Mouse (Mus musculus) erythroid progenitor cell, adult 5-6 weeks (primary cell): Measurements from ENCODE around the gene Mgat4a. TPM values are rescaled to one million over a fixed set of nuclear protein-coding genes. Genes with fewer than 3 reads are reported as not detected.
A peak's percentile ranks its signal among the peaks of the same experiment; 100 is the strongest.

ENCODE experiments used
- ATAC-seq: replicated peaks from 2 replicates; pipeline ENCODE4 v1.8.0; 2016; ENCODE audit warnings: moderate number of reproducible peaks, mild to moderate bottlenecking, moderate TSS enrichment, inconsistent platforms; ENCODE audit not compliant: poor library complexity, low FRiP score, severe bottlenecking
- total RNA-seq, 2 experiments: library from RNA; stranded (forward) in 1 of 2; stranded (reverse) in 1 of 2; fragments of 150-400 nt in 1 of 2; fragments of 186-747, 209-891 nt in 1 of 2; gene quantifications; 2 replicates each; pipeline versions ENCODE4 v1.2.3 to v1.2.4; 2015 to 2017; ENCODE audit warnings: low replicate concordance in 2 of 2

Gene Mgat4a
- total RNA-seq, 2 experiments from 2014 or later, result 0.91 to 3.4 TPM

DNA sequence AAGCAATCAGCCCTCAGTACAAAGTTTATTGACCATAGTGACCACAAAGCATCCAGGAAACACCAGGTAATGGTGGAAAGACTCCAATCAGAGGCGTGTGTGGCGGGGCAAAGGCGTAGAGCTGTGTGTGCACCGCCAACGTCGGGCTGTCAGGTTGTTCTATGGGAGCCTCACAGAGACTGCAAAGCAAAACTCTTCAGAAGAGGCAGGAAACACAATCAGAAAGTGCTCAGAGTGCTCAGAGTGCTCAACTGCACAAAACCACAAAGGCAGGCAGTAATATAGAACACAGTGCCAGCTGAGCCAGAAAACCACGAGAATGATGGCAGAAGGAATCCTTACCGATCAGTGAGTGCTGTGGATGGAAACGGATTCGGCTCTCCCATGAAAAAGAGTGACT is 67.6 kb downstream of the Mgat4a start:
- ATAC-seq, result no peak

DNA sequence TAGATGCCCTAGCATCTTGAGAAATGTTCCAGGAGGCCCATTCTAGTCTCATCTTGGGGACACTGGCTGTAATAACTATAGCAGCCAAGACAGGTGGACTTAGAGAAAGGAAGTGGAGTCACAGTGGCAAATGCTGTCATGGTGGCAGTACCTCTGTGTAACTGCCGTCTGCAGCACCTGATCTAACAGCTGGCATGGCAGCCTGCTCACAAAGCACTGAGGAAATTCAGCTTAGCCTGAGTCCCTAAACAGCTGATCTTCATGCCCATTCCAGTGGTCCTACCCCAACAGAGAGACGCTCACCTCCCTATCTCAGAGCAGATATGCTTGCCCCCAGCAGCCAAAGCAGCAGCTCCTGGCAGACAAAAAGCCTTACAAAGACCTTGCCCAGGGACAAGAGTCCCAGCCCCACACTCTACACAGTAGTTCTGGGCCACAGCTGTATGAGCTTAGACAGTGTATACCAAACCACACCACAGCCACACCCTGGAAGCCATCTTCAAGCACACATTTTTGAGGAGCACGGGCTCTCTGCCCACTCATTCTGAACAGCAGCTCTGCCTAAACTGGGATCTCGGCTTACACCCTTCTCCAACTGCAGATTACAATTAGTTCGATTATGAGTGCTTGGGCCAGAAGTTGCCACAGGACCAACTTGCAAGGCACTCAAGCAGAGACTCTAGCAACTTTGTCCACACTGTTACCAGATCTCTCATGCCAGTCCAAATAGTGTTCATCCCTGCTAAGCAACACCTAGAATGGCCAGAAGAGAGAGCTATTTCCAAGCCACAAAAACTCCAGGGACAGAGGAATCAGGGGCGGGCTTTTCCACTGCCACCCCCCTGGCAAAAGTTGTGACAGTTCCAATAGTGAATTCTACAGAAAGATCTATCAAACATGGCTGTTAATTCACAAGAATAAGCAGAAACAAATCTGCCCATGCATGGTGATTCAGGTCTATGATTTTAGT is 69.4 kb downstream of the Mgat4a start:
- no peak for ATAC-seq

DNA sequence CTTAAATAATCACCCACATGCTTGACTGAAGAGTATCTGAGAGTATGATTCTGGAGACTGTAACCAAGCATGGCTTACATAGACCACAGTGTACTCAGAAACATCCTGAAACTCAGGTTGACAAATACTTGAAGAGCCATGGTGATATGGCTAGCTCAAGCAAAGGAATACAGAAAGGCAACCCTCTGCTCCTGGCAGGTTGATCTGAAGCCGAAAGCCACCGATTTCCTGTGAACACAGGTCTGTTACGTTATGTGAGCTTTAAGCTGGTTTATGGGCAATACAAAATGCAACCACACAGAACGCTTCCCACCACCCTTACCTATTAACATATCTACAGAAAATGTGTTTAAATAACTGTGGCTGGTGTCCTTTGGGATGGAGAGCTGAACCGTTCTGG is 71.8 kb downstream of the Mgat4a start:
- ATAC-seq, result no peak

DNA sequence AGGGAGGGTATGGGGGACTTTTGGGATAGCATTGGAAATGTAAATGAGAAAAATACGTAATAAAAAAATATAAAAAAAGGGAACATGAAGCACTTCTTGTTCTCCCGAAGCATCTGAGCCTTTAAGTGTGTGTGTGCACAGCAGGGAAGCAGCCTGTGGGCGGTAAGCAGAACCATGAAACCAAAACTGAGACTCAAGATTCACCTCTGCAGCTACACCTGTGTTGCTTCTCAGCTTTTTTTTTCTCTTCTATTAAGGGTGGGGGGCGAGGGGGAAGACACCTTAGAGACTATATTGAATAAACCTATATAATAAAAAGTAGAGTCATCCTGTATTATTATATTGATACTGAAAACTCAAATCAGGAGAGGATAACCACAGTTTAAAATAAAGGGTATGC is 73.0 kb downstream of the Mgat4a start:
- no peak for ATAC-seq

DNA sequence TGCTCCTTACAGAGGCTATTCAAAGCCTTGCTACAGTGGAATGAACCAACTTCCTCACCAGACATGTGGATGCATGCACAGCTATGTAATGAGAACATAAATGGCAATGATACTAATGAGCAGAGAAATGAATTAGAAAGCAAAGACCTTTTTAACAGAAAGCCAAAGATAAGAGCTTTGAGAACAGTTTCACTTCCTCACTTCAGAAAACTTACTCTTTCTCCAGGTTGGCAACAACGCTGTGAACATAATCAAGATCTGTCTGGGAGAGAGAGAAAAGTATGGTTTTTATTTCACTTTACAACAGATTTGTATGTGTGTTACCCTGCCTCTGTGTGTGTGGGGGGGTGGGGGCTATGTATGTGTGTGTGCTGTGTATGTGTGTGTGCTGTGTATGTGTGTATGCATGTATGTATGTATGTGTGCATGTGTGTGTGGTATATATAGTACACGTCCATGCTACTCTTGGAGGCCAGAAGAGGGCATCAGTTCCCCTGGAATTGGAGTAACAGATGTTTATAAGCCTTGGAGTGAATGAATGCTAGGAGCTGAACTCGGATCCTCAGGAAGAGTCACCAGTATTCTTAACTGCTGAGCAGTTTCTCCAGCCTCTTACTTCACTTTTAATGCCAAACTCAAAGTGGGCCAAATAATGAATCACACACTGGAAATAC is 74.4 kb downstream of the Mgat4a start:
- ATAC-seq, result no peak

DNA sequence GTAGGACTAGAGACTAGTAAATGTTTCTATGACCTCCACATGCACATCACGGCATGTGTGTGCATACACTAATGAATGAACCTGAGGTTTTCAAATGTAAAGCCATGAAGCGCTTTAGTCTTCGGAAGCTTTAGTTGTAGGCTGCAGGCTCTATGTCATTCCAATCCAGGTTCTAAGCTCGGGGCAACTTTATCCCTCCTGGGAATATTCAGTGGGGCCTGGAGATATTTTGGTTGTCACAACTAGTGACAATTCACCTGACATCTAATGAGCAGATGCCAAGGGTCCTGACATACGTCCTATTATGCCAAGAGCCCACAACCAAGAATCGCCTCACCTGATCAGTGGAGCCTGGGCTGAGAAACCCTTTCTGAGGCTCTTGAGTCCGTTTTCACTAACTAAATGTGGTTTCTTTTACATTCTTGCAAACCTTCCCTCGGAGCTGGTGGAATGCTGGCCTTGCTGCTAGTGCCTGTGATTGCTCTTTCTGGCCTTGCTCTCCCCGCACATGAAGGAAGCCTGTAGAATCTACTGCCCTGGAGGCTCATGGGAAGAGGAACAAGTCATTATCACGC is 75.9 kb downstream of the Mgat4a start:
- ATAC-seq, result no peak

DNA sequence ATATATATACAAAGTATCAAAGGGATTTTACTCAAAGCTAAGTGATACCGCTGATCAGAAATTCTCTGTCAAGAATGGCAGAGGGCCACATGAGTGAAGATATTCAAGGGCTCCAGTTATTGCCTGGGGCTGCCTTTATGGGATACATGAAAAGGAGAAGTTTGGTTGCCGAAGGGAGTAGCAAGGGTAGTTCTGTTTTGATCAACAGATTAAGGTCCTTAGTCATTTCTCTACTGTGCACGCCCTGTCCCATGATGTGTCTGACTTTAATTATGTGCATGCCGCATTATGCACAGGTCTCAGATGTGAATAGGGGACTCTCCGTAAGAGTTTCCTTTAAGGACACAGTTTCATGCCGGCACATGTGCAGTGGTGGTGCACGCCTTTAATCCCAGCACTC is 83.3 kb downstream of the Mgat4a start:
- no peak for ATAC-seq

DNA sequence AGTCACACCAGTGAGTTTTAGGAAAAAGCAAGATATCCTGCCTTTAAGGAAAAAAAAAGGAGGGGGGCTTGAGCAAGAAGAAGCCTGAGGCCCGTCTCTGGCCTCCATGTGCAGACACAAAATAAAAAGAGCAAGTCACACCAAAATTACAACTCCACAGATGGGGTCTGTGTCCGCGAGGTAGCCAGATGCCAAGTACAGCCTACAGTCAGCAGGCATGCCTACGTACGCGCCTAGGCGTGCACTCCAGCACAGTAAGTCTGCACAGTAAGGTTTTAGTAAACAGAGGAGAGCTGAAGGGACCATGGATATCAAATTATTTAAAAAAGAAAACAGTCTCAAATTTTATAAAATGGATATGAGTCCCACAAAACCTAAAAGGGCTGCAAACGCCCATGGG is 89.5 kb downstream of the Mgat4a start:
- no peak for ATAC-seq

DNA sequence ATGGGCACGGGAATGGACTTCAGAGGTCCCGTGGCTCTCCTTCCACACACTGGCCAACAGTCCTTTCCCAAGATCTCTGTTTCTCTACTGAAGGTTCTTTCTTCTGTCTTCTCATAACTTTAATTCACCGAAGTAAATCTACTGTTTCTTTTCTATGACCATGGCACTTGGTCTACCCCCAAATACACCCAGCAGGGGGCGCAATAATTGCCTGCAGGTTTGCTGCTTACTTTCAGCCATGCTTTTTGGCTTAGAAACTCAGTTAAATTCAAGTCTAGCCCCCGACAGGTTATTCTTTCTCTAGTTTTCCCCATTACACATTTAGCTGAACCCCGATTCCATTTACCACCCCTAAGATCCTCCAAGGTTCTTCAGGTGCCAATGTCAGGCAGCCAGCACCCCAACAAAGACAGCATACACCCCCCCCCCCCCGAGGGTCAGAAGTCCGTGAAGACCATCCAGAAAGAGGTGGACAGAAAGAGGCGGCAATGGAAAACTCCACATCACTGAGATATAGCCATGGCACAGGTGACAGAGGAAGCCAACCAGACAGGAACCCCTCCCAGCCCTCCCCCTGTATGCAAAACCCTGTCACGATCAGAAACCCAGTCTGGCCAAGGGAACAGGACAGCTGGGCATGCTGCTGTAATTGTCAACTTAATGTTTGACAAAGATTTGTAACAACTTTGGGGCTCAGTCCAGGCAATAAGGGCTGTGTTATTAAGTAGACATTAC is 92.3 kb downstream of the Mgat4a start:
- no peak for ATAC-seq

DNA sequence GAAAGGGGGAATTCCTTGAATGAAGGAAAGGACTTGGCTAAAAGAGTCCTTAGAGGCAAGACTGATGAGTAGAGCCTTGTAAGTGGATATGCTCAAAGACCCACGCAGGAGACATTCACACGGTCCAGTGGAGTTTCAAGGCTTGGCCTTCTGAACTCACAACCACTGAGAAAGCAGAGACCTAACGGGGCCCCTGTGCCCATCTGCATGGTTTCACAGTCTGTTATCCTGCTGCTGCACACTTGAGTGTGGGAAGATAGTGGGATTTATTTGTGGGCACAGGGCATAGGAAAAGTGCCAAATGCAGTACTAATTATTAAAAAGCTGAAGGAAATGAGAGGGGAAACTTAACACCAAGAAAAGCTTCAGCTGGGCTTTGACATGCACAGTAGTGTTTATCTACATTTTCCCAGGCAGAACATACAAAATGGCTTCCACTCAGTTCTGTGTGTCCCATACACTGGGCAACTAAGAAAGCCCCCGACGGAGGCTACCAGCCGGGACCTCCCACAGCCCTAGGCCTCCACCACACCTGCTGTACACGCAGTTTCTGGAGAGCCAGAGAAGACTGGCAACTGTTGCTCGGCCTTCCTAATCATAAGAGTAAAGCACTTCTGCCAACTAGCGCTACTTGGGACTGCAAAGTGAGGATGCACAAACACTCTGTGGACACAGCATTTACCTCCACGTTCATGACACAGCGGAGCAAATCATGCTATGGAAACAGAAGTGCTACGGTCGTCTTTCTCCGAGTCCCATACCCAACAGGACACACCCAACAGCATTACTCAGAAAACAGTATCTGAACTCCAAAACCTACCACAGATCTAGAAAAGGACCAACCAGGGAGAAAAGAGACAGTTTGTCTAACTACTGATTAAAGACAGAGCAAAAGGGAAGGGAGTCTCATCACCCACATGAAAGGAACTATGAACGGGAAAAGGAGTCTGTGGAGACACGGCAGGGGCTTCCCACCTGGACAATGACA is 97.7 kb downstream of the Mgat4a start:
- no peak for ATAC-seq

DNA sequence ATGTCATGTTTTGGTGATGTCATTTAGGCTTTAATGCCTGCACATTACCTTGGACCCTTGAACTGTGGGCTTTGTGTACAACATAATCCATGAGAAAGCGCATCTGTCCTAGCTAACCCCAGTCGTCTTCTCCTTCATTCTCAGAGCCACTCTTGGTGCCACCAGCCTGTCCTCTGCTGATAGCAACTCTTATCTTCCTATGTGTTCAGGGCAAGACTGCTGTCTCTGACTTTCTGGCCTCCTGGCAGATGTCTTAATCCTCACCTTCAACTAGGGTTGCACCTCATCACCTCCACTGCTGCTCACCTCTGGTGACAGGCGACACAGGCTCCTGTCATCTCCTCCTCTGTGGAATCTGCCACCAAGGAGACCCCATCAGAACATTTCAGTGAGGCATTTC is 104.4 kb downstream of the Mgat4a start:
- ATAC-seq, result peak; percentile 60; the same call in 1 of the 2 replicates

DNA sequence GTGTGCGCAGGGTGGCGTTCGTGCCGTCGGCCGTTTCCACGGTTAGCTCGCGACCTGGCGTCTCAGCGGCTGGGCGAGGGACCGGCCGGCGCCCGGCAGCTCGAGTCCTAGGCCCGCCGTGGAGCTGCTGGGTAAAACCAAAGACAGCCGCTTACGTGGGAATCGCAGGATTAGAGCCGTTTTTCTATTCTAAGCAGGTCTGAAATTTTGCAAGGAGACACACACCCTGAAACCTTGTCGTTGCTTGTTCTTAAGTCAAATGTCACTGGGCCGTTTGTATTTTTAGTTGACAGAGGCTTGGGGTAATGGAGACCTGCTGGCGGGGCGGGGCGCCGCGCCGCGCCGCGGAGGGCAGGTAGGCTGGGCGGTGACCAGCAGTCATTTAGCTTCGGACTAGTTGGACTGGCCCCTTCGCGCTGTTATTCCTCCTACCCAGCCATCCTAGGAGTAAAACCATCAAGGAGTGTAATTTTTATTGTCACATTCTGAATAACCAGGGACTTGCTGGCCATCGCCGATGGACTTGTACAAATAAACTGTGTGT is 110.4 kb downstream of the Mgat4a start:
- ATAC-seq, result peak; percentile 65

DNA sequence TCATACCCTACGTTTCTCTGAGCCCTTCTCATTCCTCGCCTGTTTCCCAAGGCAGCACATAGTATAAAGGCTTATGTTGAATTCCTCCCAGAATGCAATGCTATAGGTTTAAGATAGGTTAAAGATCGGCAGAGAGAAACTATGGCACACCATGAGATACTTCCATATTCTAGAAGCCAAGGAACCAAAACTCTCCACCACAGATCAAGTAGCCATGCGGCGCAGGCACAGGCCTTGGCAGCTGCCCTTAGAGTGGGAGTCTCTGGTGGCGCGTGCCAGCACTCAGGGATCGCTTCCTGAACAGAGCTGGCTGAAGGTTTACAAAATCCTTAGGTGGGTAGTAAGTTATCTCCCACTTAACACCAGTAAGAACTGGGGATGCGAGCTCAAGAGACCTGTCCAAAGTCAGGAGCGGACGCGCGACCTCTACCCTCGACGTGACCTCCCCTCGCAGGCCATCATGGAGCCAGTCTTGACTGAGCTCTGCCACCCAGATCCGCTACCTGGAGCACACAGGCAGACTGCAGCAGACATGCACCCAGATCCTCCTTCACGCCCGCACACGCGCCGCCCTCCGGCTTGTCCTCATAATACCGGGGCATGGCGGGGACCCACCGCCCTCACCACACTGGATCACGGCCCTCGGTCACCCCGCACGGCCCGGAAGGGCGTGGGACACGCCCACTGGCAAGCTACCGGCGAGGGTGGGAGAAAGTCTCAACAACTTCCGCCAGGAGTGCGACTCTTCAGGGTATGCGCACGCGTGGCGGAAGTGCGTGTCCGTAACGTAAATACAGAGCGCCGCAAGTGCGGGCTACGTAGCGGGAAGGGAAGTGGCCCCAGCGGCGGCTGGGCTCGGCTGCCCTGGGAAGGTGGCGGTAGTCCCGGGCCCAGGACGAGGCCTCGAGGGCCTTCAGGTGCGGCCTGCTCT is 111.2 kb downstream of the Mgat4a start, which contains the start of the genes Coa5 and Unc50:
Coa5 (minus strand) TSS at position 738 of the 931 bp plus-strand sequence.
Unc50 (plus strand) TSS at position 774 of the 931 bp plus-strand sequence.
- ATAC-seq, result peak; percentile 94

DNA sequence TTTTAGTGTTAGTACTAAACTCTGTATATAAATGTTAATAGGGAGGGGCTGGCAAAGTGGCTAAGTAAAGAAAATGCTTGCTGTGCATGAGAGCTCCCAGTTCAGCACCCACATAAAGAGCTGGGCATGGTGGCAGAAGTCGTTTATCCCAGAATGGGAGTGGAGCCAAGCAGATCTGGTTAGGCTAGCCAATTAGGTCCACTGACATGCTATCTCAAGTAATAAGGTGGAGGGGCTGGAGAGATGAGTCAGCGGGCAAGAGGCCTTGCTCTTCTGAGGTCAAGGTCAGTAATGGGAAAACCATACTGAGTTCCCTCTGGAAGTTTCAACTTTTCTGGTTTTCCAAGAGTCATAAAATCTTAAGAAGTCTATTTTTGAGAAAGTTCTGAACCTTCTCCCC is 111.9 kb downstream of the Mgat4a start:
- ATAC-seq, result no peak

DNA sequence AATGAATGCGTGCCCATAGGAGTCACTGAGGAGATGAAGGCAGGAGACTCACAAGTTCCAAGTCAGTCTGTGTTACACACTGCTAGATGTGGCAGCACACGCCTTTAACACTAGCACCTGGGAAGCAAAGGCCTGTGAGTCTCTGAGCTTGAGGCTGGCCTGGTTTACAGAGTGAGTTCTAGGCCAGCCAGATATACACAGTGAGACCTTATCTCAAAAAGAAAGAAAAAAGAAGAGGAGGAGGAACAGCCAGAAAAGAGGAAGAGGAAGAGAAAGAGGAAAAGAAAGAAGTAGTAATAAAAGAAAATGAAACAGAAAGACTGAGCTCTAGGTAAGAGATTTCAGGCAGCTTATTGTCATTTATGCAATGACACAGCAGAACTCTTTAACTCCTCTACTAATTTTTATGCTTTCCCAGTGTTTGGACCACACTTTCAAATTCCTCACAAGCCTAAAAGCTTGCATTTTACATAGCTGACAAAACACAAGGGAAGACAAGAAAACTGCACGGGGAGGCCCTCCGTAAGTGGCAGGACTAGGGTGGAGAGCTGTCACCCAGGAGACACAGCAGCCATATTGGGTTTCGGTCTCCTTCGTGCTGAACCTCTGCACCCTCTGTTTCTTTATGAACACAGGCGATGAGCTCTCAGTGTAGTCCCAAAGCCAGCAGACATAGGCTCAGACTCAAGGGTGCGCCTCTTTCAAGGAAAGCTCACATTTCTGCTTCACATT is 113.5 kb downstream of the Mgat4a start:
- ATAC-seq, result no peak

DNA sequence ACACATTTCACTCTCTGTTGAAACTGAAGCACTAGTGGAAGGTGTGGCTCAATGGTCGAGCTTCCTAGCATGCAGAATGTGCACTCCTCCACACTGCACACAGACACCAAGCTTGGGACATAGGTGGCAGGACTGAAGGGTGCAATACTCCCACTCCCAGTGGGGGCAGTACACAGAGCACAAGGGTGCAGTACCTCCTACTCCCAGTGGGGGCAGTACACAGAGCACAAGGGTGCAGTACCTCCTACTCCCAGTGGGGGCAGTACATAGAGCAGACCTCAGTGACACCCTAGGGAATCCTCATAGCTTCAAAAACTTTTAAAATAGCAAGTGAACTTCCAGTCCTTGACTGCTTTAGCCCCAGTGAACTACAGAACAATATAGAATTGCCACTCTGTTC is 121.4 kb downstream of the Mgat4a start:
- peak; percentile 92 for ATAC-seq

DNA sequence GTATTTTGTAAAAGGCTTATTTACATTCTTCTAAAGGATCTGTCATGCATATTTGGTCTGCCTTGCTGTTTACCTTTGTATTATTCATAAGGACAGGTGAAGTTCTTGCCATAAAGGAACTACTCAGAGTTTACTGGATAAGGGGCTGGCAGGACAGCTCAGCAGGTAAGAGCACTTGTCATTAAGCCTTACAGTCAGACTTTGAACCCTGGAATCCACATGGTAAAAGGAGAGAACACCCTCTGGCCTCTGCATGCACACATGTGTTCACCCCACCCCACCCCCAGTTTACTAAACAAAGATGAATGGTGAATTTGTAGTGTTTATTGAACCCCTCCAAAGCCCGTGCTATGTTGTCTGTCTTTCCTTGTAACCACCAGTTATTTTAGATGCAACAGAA is 125.4 kb downstream of the Mgat4a start:
- no peak for ATAC-seq
